Mouse (Mus musculus) forebrain, embryonic 11.5 days (tissue): ENCODE data around the gene Rsad1. TPM values are rescaled to one million over a fixed set of nuclear protein-coding genes. Genes with fewer than 3 reads are reported as not detected.

Experiments used
- ATAC-seq: fragments of 200-750 bp; cut with Nextera tagmentation; replicated peaks from 2 replicates; pipeline ENCODE4 v1.8.0; 2017; ENCODE audit warnings: moderate TSS enrichment; ENCODE audit not compliant: low FRiP score
- DNase-seq: peaks from one replicate; pipeline ENCODE4 v3.0.0-alpha.2; 2017; ENCODE audit warnings: low spot score
- H3K27ac ChIP-seq: fragments of 300-500 bp; sonication (generic); 2 replicates; pipeline ENCODE4 v1.5.1; 2014; ENCODE audit warnings: low read depth, low read length
- H3K27me3 ChIP-seq: fragments of 300-500 bp; sonication (generic); 2 replicates; pipeline ENCODE4 v1.6.1; 2014; ENCODE audit warnings: mild to moderate bottlenecking, low read length, mixed read lengths; ENCODE audit not compliant: control insufficient read depth, insufficient read depth
- H3K36me3 ChIP-seq: fragments of 300-500 bp; sonication (generic); 2 replicates; pipeline ENCODE4 v1.6.1; 2014; ENCODE audit warnings: mild to moderate bottlenecking, low read length, moderate library complexity, mixed read lengths; ENCODE audit not compliant: control insufficient read depth, insufficient read depth
- H3K4me1 ChIP-seq: fragments of 300-500 bp; sonication (generic); replicated peaks from 2 replicates; pipeline ENCODE4 v1.6.1; 2014; ENCODE audit warnings: low read length, mixed read lengths; ENCODE audit not compliant: control insufficient read depth, insufficient read depth
- H3K4me2 ChIP-seq: fragments of 300-500 bp; sonication (generic); 2 replicates; pipeline ENCODE4 v1.6.1; 2014; ENCODE audit warnings: low read depth, mild to moderate bottlenecking, low read length, moderate library complexity, mixed read lengths; ENCODE audit not compliant: severe bottlenecking
- H3K4me3 ChIP-seq: fragments of 300-500 bp; sonication (generic); 2 replicates; pipeline ENCODE4 v1.5.1; 2014; ENCODE audit warnings: low read depth, low read length
- H3K9ac ChIP-seq: fragments of 300-500 bp; sonication (generic); 2 replicates; pipeline ENCODE4 v1.6.1; 2014; ENCODE audit warnings: low read length
- H3K9me3 ChIP-seq: fragments of 300-500 bp; sonication (generic); 2 replicates; pipeline ENCODE4 v1.6.1; 2016; ENCODE audit warnings: low read length, mixed read lengths; ENCODE audit not compliant: control insufficient read depth
- WGBS: fragments of 180-500 bp; shearing (Covaris S2); extraction: QIAGEN DNeasy Blood & Tissue Kit; methylation state at CpG from one replicate; pipeline ENCODE4 v1.1.7; 2014; 5-methylcytosine and 5-hydroxymethylcytosine counted together
- polyA plus RNA-seq: library from polyadenylated mRNA; unstranded; fragments of >200 nt; fragmentation: Nextera tagmentation; extraction: Ambion mirVana; gene quantifications from 2 replicates; pipeline ENCODE4 v1.2.1, GENCODE M21; 2014

The Rsad1 gene
- 2.9 and 3.7 TPM in 2 replicates for polyA plus RNA-seq

GRCm38 (mm10) chr11:94548888-94549690 lies at the start of gene Rsad1:
TSS of gene Rsad1 (minus strand) at chr11:94549255.
- H3K27me3 ChIP-seq: no peaks in the 10 kb centered on the region
- DNase-seq (peak; percentile 96), ATAC-seq (peak; percentile 85)
- H3K36me3 ChIP-seq: no peaks in the 10 kb centered on the region
- H3K4me2 ChIP-seq: peak within 1 kb of the TSS; percentile 85
- WGBS: 5% methylated on average over 49 of the region's 49 CpGs
- no peaks in the 10 kb centered on the region for H3K9me3 ChIP-seq
- H3K9ac ChIP-seq: peak within 1 kb of the TSS; percentile 77
- H3K27ac ChIP-seq: peak within 1 kb of the TSS; percentile 64; the same call in 1 of the 2 replicates
- H3K4me3 ChIP-seq: peak within 1 kb of the TSS; percentile 54
- peaks cover 4% of the 10 kb centered on the region; the same call in 1 of the 2 replicates for H3K4me1 ChIP-seq

DNA sequence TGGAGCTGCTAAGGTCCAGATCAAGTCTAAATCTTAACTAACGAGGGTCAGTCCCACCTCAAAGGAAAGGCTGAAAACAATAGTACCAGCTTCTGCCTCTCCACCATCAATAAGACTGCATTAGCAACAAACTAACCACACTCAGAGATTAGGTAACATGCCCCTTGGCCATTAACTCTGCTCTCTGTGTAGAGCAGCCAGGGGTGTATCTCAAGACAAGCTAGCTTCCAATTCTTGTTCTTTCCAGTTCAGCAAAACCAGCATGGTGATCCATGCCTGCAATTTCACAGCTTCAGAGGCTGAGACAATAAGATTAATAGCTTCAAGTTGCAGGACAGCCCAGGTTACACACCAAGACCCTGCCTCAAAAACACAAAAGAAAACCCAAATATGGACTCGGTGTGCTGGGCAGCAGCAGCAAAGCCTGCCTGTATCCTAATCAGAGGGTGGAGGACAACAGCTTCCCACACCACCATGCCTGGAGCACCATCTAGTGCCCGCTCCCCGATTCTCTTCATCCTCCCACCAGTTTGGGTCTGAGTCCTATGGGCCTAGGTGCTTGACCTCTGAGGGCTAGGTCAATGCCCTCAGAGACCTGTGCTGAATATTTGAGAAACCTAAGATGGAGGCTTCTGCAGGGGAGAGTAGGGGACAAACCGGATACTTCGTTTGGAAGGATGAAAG lies 49.5 kb upstream of the Rsad1 start:
- DNase-seq (no peak), ATAC-seq (no peak)
- H3K27me3 ChIP-seq: no peaks in the 10 kb centered on the region
- H3K27ac ChIP-seq: no peak overlapping the region
- no peaks in the 10 kb centered on the region; the same call in 1 of the 2 replicates for H3K36me3 ChIP-seq
- H3K4me3 ChIP-seq: no peak overlapping the region
- WGBS: 77% methylated on average over 6 of the region's 6 CpGs
- no peak overlapping the region for H3K9ac ChIP-seq
- H3K9me3 ChIP-seq: no peaks in the 10 kb centered on the region
- H3K4me1 ChIP-seq: peaks cover 3% of the 10 kb centered on the region; the same call in 1 of the 2 replicates
- H3K4me2 ChIP-seq: no peak overlapping the region

DNA sequence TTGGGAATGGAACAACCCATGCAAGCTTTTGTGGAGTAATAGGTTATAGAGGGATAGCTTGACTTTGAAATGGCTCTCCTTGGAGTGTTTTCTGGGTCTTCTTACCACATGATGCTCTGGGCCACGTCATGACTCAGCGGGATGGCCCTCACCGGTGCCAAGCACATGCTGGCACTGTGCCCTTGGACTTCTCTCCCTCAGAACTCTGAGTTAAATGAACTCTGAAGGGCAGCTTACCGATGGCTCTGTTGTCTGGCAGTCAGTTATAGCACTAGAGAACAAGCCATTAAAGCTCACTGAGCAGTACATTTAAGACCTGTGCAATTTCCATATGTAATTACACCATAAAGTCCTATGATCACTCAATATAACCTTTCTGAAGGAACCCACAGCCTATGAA lies 48.3 kb upstream of the Rsad1 start:
- ATAC-seq: no peak

GRCm38 (mm10) chr11:94596311-94596852 lies 47.3 kb upstream of the Rsad1 start:
- H3K4me3 ChIP-seq: no peak overlapping the region
- no peaks in the 10 kb centered on the region; the same call in 1 of the 2 replicates for H3K36me3 ChIP-seq
- H3K4me2 ChIP-seq: no peak overlapping the region
- ATAC-seq (no peak), DNase-seq (no peak)
- WGBS: 72% methylated on average over 7 of the region's 7 CpGs
- H3K9ac ChIP-seq: no peak overlapping the region
- no peak overlapping the region for H3K27ac ChIP-seq
- H3K27me3 ChIP-seq: no peaks in the 10 kb centered on the region
- H3K9me3 ChIP-seq: no peaks in the 10 kb centered on the region
- H3K4me1 ChIP-seq: no peaks in the 10 kb centered on the region

More for the DNA sequence above, 48.3 kb upstream of the Rsad1 start:
- Histone ChIP-seq H3K9me3 (no peaks in the 10 kb centered on the region), H3K4me2 (no peak overlapping the region), H3K9ac (no peak overlapping the region), H3K27me3 (no peaks in the 10 kb centered on the region), H3K36me3 (no peaks in the 10 kb centered on the region; the same call in 1 of the 2 replicates), H3K4me1 (peaks cover 3% of the 10 kb centered on the region; the same call in 1 of the 2 replicates), H3K4me3 (no peak overlapping the region), H3K27ac (no peak overlapping the region)
- WGBS: 98% methylated on average over 4 of the region's 4 CpGs
- no peak for DNase-seq

GRCm38 (mm10) chr11:94587511-94587910 lies 38.5 kb upstream of the Rsad1 start:
- Histone ChIP-seq H3K27ac (no peak overlapping the region), H3K4me2 (no peak overlapping the region), H3K4me1 (no peaks in the 10 kb centered on the region), H3K9ac (no peak overlapping the region), H3K9me3 (no peaks in the 10 kb centered on the region), H3K4me3 (no peak overlapping the region), H3K36me3 (no peaks in the 10 kb centered on the region), H3K27me3 (no peaks in the 10 kb centered on the region)
- WGBS: 78% methylated on average over 6 of the region's 6 CpGs
- ATAC-seq (no peak), DNase-seq (no peak)

DNA sequence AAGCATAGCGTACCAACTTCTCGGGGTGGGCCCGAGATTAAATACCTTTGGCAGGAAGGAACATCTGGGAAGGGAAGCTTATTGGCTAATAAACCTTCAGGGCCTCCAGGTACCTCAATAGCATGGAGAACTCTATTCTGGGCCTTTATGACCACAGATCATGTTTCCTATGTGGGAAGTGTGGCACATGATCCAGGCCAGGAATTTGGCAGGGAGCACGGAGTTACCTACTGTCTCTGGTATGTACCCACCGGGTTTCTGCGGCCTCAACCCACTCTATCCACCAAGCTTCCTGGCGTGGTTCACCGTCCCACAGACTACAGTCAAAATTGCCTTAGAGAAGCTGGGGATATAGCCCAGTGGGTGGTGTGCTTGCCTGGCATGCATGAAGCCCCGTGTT lies 36.0 kb upstream of the Rsad1 start:
- Histone ChIP-seq H3K9me3 (no peaks in the 10 kb centered on the region), H3K4me1 (no peaks in the 10 kb centered on the region), H3K27me3 (no peaks in the 10 kb centered on the region), H3K4me2 (no peak overlapping the region), H3K27ac (no peak overlapping the region), H3K4me3 (no peak overlapping the region), H3K36me3 (no peaks in the 10 kb centered on the region), H3K9ac (no peak overlapping the region)
- ATAC-seq: no peak
- 93% methylated on average over 9 of the region's 9 CpGs for WGBS
- no peak for DNase-seq

- Histone ChIP-seq H3K4me3 (no peak overlapping the region), H3K36me3 (no peaks in the 10 kb centered on the region), H3K4me1 (no peaks in the 10 kb centered on the region), H3K9ac (no peak overlapping the region), H3K27me3 (no peaks in the 10 kb centered on the region), H3K27ac (no peak overlapping the region), H3K4me2 (no peak overlapping the region), H3K9me3 (no peaks in the 10 kb centered on the region)
- 92% methylated on average over 5 of the region's 5 CpGs for WGBS
- DNase-seq: no peak
- no peak for ATAC-seq
Measured at GRCm38 (mm10) chr11:94580111-94580740, 31.2 kb upstream of the Rsad1 start.

DNA sequence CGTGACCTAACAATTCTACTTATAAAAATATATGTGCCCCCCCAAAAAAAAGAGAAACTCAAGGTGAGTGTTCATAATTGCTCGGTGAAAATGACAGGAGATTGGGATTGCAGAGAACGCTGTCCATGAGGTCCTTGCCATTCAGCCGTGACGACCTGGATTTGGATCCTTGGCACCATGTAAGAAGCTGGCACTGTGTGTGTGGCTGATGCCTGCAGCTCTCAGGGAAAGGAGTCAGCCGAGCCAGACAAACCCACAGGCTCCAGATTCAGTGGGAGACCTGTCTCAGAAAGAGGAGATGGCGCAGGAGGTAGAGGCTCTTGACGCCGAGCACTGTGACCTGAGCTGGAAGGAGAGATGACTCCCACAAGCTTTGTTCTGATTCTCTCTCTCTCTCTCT lies 27.3 kb upstream of the Rsad1 start:
- Histone ChIP-seq H3K4me2 (no peak overlapping the region), H3K4me1 (no peaks in the 10 kb centered on the region), H3K9ac (no peak overlapping the region), H3K27ac (no peak overlapping the region), H3K36me3 (no peaks in the 10 kb centered on the region), H3K4me3 (no peak overlapping the region), H3K9me3 (no peaks in the 10 kb centered on the region), H3K27me3 (no peaks in the 10 kb centered on the region)
- 87% methylated on average over 9 of the region's 9 CpGs for WGBS
- ATAC-seq (no peak), DNase-seq (no peak)
